Mouse (Mus musculus): ENCODE measurements at regions not wholly inside any gene's neighbourhood (a gene's known extent, or its start where the extent isn't known, plus 50 kb on each side); places are given as distances from the start of the nearest gene placed in this dataset.
"Not testable (repeated sequence)": the region's sequence is repeated elsewhere in the genome, so short reads cannot be mapped to it uniquely, and the experiment has no call there.

- DNase-seq (ENCODE audit: low spot score in 2 of 2) = no peak
Observed at GRCm38 (mm10) chr10:37873925-37874324, 735.2 kb upstream of the Marcks start.

- no peak for DNase-seq (ENCODE audit: low spot score in 2 of 2)
Observed at GRCm38 (mm10) chr10:37861001-37861400, 722.3 kb upstream of the Marcks start.

GRCm38 (mm10) chr10:37849291-37849846, 710.6 kb upstream of the Marcks start:
- no peak for DNase-seq (ENCODE audit: low spot score in 2 of 2)

GRCm38 (mm10) chr10:37842820-37843219, 704.1 kb upstream of the Marcks start:
- no peak for DNase-seq (ENCODE audit: low spot score in 2 of 2)

DNA sequence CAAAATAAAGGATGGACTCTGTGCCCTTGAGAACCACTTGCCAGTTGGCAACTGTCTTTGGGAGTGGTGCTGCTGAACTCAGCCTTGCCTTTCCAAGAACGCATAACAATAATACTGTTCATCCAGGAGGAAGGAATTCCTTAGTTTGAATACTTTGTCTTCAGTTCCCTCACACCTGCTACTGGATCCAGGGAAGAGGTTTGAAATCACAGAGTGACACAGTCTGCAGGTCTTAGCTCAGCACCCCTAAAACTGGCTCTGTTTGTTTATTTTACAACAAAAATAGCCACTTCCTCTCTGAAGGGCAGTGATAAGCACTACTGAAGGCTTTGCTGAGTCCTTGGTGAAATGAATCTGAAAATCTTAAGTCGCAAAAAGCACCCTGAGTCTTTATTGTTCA, 703.1 kb upstream of the Marcks start:
- no peak for DNase-seq (ENCODE audit: low spot score in 2 of 2)

GRCm38 (mm10) chr10:37837721-37838120, 699.0 kb upstream of the Marcks start:
- DNase-seq (ENCODE audit: low spot score in 2 of 2) = no peak

DNA sequence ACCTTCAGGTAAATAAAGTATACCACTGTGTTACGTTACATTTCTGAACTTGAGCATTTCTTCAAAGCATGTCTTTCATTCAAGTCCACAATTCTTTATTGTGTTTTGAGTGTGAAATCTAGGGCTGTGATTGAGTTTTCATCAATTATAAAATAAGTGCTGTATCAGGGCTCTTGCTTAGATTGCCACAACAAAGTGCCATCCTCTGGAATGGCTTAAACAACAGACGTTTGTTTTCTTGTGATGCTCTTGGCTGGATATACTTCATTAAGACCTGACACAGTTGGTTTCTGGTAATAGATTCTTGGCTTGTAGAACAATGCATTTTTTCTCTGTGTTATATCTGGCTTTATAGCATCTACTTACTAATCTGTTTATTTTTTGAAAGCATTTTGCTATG, 674.3 kb upstream of the Marcks start:
- no peak for DNase-seq (ENCODE audit: low spot score in 2 of 2)

GRCm38 (mm10) chr10:37812405-37812851, 673.7 kb upstream of the Marcks start:
- DNase-seq (ENCODE audit: low spot score in 2 of 2) = no peak

DNA sequence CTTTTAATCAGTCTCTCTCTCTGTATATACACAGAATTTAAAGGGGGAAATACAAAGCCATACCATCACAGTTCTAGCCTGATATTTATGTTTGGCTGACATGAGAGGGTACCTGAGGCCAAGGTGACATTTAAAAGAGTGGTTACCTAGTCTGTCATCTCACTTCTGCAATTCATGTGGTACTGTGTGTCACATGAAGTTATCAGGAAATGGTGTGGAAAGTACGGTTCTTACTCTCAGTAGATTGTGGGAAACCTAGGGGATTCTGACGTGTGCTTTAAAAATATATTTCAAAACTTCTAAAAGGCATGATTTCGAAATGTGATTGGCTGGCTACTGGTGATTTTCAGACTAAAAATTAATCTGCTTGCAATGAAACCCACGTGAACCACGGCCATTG, 673.1 kb upstream of the Marcks start:
- DNase-seq (ENCODE audit: low spot score in 2 of 2) = no peak

- no peak for DNase-seq (ENCODE audit: low spot score in 2 of 2)
Observed at GRCm38 (mm10) chr10:37803225-37803805, 664.6 kb upstream of the Marcks start.

- DNase-seq (ENCODE audit: low spot score in 2 of 2) = no peak
Observed at GRCm38 (mm10) chr10:37799397-37799796, 660.7 kb upstream of the Marcks start.

GRCm38 (mm10) chr10:37798285-37798684, 659.6 kb upstream of the Marcks start:
- DNase-seq (ENCODE audit: low spot score in 2 of 2) = no peak

- no peak for DNase-seq (ENCODE audit: low spot score in 2 of 2)
Observed at GRCm38 (mm10) chr10:37797701-37798100, 659.0 kb upstream of the Marcks start.

- no peak for DNase-seq (ENCODE audit: low spot score in 2 of 2)
Observed at GRCm38 (mm10) chr10:37792878-37793277, 654.2 kb upstream of the Marcks start.

GRCm38 (mm10) chr10:37788049-37788448, 649.3 kb upstream of the Marcks start:
- no peak for DNase-seq (ENCODE audit: low spot score in 2 of 2)

DNA sequence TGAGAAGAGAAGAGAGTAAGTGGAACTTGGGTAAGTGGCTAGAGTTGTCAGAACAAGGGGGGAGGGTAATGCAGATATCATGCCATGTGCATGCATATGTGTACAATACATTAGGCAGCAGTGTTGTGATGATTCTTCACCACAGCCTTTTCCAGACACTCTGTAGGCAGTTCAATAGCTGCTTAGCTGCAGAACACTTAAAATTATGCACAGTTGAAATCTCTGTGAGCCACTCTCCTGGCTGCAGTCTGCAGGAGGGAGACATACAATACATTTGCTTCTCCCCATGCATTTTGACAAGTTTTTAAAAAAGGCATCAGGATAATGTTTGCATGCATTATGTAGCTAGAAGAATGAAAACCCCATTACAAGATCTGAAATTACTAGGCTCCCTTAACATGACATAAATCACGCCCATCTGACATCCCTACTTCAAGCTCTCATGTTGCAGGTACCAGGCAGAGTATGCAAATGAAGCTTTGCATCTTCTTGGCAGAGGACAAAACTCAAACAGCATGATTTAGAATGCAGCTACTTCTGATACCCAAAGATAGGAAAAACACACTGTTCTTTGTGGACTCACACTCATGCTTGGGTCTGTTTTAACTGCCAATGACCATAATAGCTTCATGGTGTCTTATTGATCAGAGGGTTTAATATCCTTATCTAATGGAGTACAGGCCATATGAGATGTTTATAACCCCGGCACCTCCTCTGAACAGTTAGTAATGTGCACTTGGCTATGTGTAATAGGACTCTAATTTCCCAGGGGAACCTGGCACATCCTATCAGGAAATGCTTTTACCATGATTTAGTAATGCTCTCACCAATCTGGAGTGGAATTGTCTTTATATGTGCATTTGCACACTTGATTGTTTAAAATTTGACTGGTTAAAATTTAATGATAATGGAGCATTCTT, 640.9 kb upstream of the Marcks start:
- no peak for DNase-seq (ENCODE audit: low spot score in 2 of 2)

DNA sequence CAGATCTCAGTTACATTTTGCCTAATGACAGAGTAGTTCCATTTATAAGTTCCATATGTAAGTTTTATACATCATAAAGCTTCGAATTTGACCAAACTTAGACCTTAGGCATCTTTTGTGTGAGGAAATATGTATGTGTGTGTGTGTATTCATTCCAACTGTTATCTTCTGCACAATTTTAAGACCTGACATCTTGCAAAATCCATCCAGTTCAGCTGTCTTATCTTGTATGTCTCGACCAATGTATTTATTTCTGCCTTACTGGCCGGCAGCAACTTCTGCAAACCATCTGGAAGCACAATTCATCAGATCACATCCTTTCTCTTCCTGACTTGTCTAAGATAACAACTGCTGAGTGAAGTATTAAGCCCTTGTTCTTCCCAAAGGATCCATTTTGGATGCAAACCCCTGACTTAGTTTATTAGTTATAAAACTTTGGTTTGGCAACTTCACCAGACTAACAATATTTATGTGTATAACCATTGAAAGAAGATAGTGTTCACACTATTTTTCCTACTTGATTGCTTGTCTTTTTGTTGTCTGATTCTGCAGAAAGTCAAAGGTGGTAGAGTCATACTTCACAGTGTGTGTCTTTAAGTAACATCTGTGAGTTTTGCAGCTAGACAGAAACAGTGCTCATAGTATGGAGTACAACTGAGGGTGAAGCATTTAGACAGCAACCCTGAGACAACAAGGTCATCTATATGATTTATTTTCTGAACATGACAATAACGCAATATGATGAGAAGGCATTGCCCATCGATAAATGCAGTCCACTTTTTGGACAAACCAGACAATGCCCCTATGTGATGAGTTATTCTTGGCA, 622.0 kb upstream of the Marcks start:
- DNase-seq (ENCODE audit: low spot score in 2 of 2) = no peak

- DNase-seq (ENCODE audit: low spot score in 2 of 2) = no peak
Observed at GRCm38 (mm10) chr10:37741581-37741980, 602.9 kb upstream of the Marcks start.

GRCm38 (mm10) chr10:37739024-37739423, 600.3 kb upstream of the Marcks start:
- no peak for DNase-seq (ENCODE audit: low spot score in 2 of 2)

GRCm38 (mm10) chr10:37725609-37726008, 586.9 kb upstream of the Marcks start:
- DNase-seq (ENCODE audit: low spot score in 2 of 2) = no peak

GRCm38 (mm10) chr10:37724994-37725393, 586.3 kb upstream of the Marcks start:
- DNase-seq (ENCODE audit: low spot score in 2 of 2) = not testable (repeated sequence)

DNA sequence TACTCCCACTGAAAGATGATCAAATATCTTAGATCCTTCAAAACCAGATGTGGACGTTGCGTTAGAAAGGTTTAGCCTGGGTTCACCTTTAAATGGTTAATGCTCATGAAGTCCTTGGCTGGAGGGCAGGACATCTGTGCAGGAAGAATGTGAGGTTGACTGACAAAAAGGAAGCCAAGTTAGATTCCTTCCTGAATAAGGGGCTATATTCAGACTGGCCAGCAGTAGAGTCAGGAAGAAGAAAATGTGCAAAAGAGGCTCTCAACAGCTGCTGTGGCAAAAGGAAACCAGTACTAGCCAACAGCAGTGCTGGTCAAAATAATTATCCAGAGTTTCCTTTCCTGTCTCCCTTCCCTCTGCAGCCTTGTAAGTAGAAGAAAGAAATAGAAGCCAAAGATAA, 582.0 kb upstream of the Marcks start:
- DNase-seq (ENCODE audit: low spot score in 2 of 2) = no peak
